Mouse (Mus musculus) ES-E14 (cell line): ENCODE measurements around the gene Lmntd2. TPM values are rescaled to one million over a fixed set of nuclear protein-coding genes. Genes with fewer than 3 reads are reported as not detected.

Experiments
- DNase-seq: peaks from one replicate; pipeline ENCODE4 v3.0.0-alpha.2; 2013; ENCODE audit warnings: low read depth, low spot score
- H3K27ac ChIP-seq: 2 replicates; pipeline ENCODE4 v1.5.1; 2012; ENCODE audit warnings: low read depth, mild to moderate bottlenecking, low read length, moderate library complexity, mixed read lengths; ENCODE audit not compliant: poor library complexity, insufficient read depth, severe bottlenecking
- H3K36me3 ChIP-seq: 2 replicates; pipeline ENCODE4 v1.6.1; 2012; ENCODE audit warnings: mild to moderate bottlenecking, low read length, moderate library complexity, mixed read lengths; ENCODE audit not compliant: control insufficient read depth, poor library complexity, insufficient read depth, severe bottlenecking
- H3K4me1 ChIP-seq, 2 experiments: fragments of 150-350 bp in 1 of 2; sonication (generic) in 1 of 2; 2 replicates each; pipeline ENCODE4 v1.6.1; 2012; ENCODE audit warnings: low read length in 2 of 2, mild to moderate bottlenecking in 1 of 2, mixed read lengths in 1 of 2; ENCODE audit not compliant: control insufficient read depth in 2 of 2, insufficient read depth in 2 of 2, poor library complexity in 1 of 2
- H3K4me3 ChIP-seq, 2 experiments: fragments of 150-350 bp in 1 of 2; sonication (generic) in 1 of 2; 2 replicates each; pipeline ENCODE4 v1.5.1; 2012; ENCODE audit warnings: low read length in 2 of 2, low read depth in 1 of 2, mild to moderate bottlenecking in 1 of 2, mixed read lengths in 1 of 2; ENCODE audit not compliant: insufficient read depth in 1 of 2, poor library complexity in 1 of 2, severe bottlenecking in 1 of 2
- H3K9ac ChIP-seq: 2 replicates; pipeline ENCODE4 v1.6.1; 2012; ENCODE audit warnings: low read depth, mild to moderate bottlenecking, low read length, mixed read lengths; ENCODE audit not compliant: poor library complexity, insufficient read depth, severe bottlenecking
- H3K9me3 ChIP-seq: fragments of 150-350 bp; sonication (generic); 2 replicates; pipeline ENCODE4 v1.6.1; 2012; ENCODE audit warnings: low read depth, mild to moderate bottlenecking, low read length; ENCODE audit not compliant: control insufficient read depth, insufficient read depth
- CHD2 ChIP-seq: IDR thresholded peaks from 2 replicates; pipeline ENCODE4 v1.6.1; 2014; ENCODE audit warnings: mild to moderate bottlenecking, low read depth, low read length, inconsistent platforms
- HCFC1 ChIP-seq: IDR thresholded peaks from 2 replicates; pipeline ENCODE4 v1.6.1; 2012; ENCODE audit warnings: low read length, inconsistent platforms, borderline replicate concordance; ENCODE audit not compliant: insufficient read depth
- MAFK ChIP-seq: IDR thresholded peaks from 2 replicates; pipeline ENCODE4 v1.6.1; 2014; ENCODE audit warnings: mild to moderate bottlenecking, low read depth, low read length, inconsistent platforms; ENCODE audit not compliant: insufficient read depth
- ZC3H11A ChIP-seq: IDR thresholded peaks from 2 replicates; pipeline ENCODE4 v1.6.1; 2012; ENCODE audit warnings: low read depth, mild to moderate bottlenecking, inconsistent platforms, low read length, borderline replicate concordance
- ZNF384 ChIP-seq: IDR thresholded peaks from 2 replicates; pipeline ENCODE4 v1.6.1; 2012; ENCODE audit warnings: low read depth, low read length, inconsistent platforms
- in situ Hi-C, 2 experiments: fragments of 600-800 bp; cut with MboI; formaldehyde crosslinking; loops; one replicate each; pipeline ENCODE4 v1.15.1; 2025; ENCODE audit warnings: low sequenced_read_pairs in 2 of 2, inconsistent platforms in 1 of 2; ENCODE audit not compliant: unreplicated experiment in 2 of 2
- total RNA-seq: library from RNA; depleted of rRNA; stranded (reverse); fragments of 300-350 nt; gene quantifications from 2 replicates; pipeline ENCODE4 v1.2.3, GENCODE M21; 2012

The Lmntd2 gene
- total RNA-seq, 1 experiment, result 4.0 TPM

GRCm38 (mm10) chr7:141196619-141197282 lies 17.1 kb downstream of the Lmntd2 start:
- in situ Hi-C loops, result no loop called here
- Histone ChIP-seq H3K9ac (no peak overlapping the region), H3K4me1 (peaks cover 0 to 13% of the 10 kb centered on the region in 2 experiments; a peak in 1 of 4 replicates), H3K4me3 (no peak overlapping the region), H3K27ac (no peak overlapping the region), H3K36me3 (peaks cover 6% of the 10 kb centered on the region), H3K9me3 (no peaks in the 10 kb centered on the region)
- TF ChIP-seq HCFC1, result no peak
- no peak for TF ChIP-seq CHD2
- no peak for TF ChIP-seq MAFK
- no peak for TF ChIP-seq ZNF384
- no peak for TF ChIP-seq ZC3H11A
- DNase-seq, result no peak

DNA sequence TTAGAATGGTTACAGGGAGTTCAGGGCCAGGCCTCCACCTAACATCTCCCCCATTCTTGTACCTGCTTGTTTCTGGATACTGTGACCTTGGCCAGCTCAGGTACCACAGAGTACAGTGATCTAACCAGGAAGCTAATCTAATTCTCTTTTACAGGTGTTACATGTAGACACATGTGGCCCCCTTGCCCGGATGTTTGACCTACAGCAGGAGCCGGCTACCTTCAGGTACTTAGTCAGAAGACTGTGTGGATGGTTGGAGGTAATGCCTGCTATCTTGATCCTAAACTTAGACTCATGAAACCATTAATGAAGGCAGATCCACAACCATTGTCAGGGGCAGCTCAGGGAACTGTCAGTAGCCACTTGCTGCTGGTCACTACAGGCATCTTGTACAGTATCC lies 18.1 kb downstream of the Lmntd2 start:
- H3K36me3 ChIP-seq, result peaks cover 16% of the 10 kb centered on the region
- H3K4me1 ChIP-seq, result peaks cover 0 to 17% of the 10 kb centered on the region in 2 experiments; a peak in 1 of 4 replicates
- no peak for TF ChIP-seq ZNF384
- no peak for TF ChIP-seq MAFK
- TF ChIP-seq CHD2, result no peak
- no peaks in the 10 kb centered on the region for H3K9me3 ChIP-seq
- no peak overlapping the region for H3K9ac ChIP-seq
- in situ Hi-C loops, result no loop called here
- no peak overlapping the region for H3K27ac ChIP-seq
- H3K4me3 ChIP-seq, result no peak overlapping the region
- no peak for DNase-seq

DNA sequence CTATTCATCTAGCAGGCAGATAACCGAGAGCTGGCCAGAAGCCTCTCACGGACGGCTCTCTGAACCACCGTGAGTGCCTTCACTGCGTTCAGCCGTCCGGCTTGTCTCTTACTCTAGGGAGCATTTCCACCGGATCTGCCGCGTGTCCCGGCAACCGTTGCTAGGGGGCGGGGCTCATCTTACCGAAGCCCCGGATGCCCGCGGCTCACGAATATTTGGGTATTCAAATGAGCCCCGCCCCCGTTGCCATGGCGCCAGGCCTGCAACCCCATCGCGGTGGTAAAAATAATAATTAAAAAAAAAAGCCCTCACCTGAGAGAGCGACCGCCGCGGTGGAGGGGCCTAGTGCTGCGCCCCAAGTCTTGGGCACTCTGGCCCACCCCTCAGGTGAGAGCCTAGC lies 19.1 kb downstream of the Lmntd2 start:
- Histone ChIP-seq H3K4me1 (peaks cover 0 to 17% of the 10 kb centered on the region in 2 experiments; a peak in 1 of 4 replicates), H3K27ac (no peak overlapping the region), H3K9me3 (no peaks in the 10 kb centered on the region), H3K36me3 (peaks cover 25% of the 10 kb centered on the region), H3K4me3 (peak overlapping the region; percentile 82 to 100), H3K9ac (peak overlapping the region; percentile 76)
- TF ChIP-seq HCFC1, result no peak
- in situ Hi-C loops, result no loop called here
- peak; percentile 90 for DNase-seq

GRCm38 (mm10) chr7:141194409-141194808 lies 19.5 kb downstream of the Lmntd2 start:
- H3K36me3 ChIP-seq, result peaks cover 28% of the 10 kb centered on the region
- H3K27ac ChIP-seq, result no peak overlapping the region
- TF ChIP-seq HCFC1 (no peak), CHD2 (no peak), ZNF384 (no peak), MAFK (no peak), ZC3H11A (no peak)
- in situ Hi-C loops, result no loop called here
- H3K9me3 ChIP-seq, result no peaks in the 10 kb centered on the region
- peaks cover 0 to 17% of the 10 kb centered on the region in 2 experiments; a peak in 1 of 4 replicates for H3K4me1 ChIP-seq
- no peak for DNase-seq
- H3K9ac ChIP-seq, result peak overlapping the region; percentile 76; the same call in 1 of the 2 replicates
- peak overlapping the region; percentile 82 to 100 for H3K4me3 ChIP-seq

DNA sequence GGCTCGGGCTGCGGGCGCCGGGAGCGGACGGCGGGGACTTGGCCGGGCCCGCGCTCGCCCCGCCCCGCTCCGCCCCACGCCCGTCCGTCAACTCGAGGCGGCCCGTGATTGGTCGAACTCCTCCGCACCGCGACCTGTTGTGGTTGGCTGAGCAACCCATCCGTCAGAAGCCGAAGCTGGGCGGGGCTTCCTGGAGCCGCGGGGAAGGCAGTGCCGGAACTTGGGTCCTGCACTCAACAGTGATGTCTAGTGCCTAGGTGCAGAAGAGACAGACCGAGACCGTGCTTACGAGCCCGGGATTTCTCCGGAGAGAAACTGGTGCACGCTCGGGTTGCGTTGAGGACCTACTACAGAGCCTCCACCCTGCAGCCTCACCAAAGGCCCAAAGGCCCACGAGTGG lies 19.9 kb downstream of the Lmntd2 start, which contains the start of the genes Hras and Lrrc56:
Hras (minus strand) TSS at position 58 of the 400 bp plus-strand sequence.
Lrrc56 (plus strand) TSS at position 210 of the 400 bp plus-strand sequence.
- in situ Hi-C loops, result no loop called here
- no peak for TF ChIP-seq HCFC1
- TF ChIP-seq MAFK, result no peak
- peak; percentile 65; the same call in 1 of the 2 replicates for TF ChIP-seq CHD2
- peak within 1 kb of the TSS; percentile 88 to 100 for H3K4me3 ChIP-seq
- peak; percentile 97 for DNase-seq
- H3K27ac ChIP-seq, result no peak within 1 kb of the TSS; the same call in 1 of the 2 replicates
- H3K36me3 ChIP-seq, result peaks cover 32% of the 10 kb centered on the region
- H3K9ac ChIP-seq, result peak within 1 kb of the TSS; percentile 81
- no peaks in the 10 kb centered on the region for H3K9me3 ChIP-seq
- peaks cover 0 to 17% of the 10 kb centered on the region in 2 experiments; a peak in 1 of 4 replicates for H3K4me1 ChIP-seq
